Mouse (Mus musculus): ENCODE measurements at regions not wholly inside any gene's neighbourhood (a gene's known extent, or its start where the extent isn't known, plus 50 kb on each side); places are given as distances from the start of the nearest gene placed in this dataset.

DNA sequence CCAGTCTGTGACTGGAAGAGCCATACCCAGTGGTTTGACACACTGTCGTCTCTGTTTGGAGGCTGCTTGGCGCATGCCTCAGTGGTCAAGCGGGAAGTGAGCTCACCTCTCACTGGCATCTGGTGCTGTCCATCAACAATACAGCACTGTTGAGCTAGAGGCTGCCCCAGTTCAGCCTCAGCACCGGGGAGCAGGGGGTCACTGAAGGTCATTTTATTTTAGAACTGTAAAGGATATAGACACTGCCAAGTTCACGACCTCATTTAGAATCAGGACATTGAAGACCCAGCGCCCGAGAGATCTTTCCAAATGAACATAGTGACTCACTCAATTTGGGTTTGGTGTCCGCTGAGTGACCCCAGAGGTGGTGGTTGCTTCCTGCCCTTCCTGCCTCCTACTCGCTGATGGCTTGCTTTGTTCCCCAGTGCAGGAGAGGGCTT lies 265.1 kb downstream of the Ajap1 start:
- TF ChIP-seq POLR2A (IDR thresholded peaks at IDR 0.05; ENCODE audit: borderline replicate concordance, extremely low read depth, low read depth, low read length) (no peak), CTCF (IDR thresholded peaks at IDR 0.05; ENCODE audit: insufficient read depth, low read length) (no peak)
